In the genomic region with DNA sequence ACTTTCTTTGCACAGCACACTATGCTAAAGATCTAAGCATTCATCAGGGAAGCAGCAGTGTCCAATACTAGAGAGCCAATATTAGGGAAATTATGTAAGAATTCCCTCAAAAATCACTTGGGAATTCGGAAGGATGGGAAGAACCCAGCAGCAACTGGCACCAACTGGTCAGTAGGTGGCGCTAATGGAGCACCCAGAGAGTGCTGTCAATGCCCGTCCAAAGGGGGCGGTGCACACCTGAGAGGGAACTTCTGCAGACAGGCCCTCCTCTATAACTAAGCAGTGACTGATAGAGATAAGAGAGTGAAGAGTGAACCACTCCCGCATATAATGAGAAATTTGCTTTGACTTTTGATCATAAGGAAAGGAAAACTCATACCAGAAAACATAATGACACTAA, we compare ENCODE assay signal across 8 mouse cellular contexts. TPM values are rescaled to one million over a fixed set of nuclear protein-coding genes. Genes with fewer than 3 reads are reported as not detected.
A peak's percentile ranks its signal among the peaks of the same experiment; 100 is the strongest.
DNase-seq lines count a peak whose midpoint lies in the region; ATAC-seq lines count a peak whose summit lies in the region.

No protein-coding gene starts in this region.

- peak; percentile 25 for DNase-seq in right cerebral cortex, adult 18-20 months
- no peak for DNase-seq in right cerebral cortex, postnatal 36 days (ENCODE audit: low spot score in 2 of 2)
- peak; percentile 4 to 6 for DNase-seq in cerebellum, postnatal 36 days
- peak; percentile 29 for DNase-seq in gastrocnemius, postnatal 25 days
- DNase-seq in kidney, adult 8-10 months: peak; percentile 41 to 74
- DNase-seq in ovary, postnatal 36 days (ENCODE audit: low spot score): peak; percentile 62
- peak; percentile 67 for DNase-seq in thymus, postnatal 25 days

- ATAC-seq in liver, embryonic 12.5 days: peak; percentile 73; the same call in 1 of the 2 replicates

- WGBS in liver, embryonic 12.5 days (ENCODE audit: insufficient replicate concordance): 3% methylated on average over 5 of the region's 5 CpGs

- H3K4me2 ChIP-seq in liver, embryonic 12.5 days: no peak overlapping the region

- H3K27ac ChIP-seq in liver, embryonic 12.5 days: no peak overlapping the region

- no peak overlapping the region for H3K9ac ChIP-seq in liver, embryonic 12.5 days

- H3K4me3 ChIP-seq in liver, embryonic 12.5 days: no peak overlapping the region

- H3K4me1 ChIP-seq in liver, embryonic 12.5 days: no peaks in the 10 kb centered on the region

- no peaks in the 10 kb centered on the region for H3K27me3 ChIP-seq in liver, embryonic 12.5 days (replicated peaks)

- no peaks in the 10 kb centered on the region for H3K36me3 ChIP-seq in liver, embryonic 12.5 days

- H3K9me3 ChIP-seq in liver, embryonic 12.5 days (replicated peaks): no peaks in the 10 kb centered on the region

RNA-seq across cellular contexts. Expression of a gene that starts 4.0 kb away (rescaled TPM):
- not detected for total RNA-seq in gastrocnemius, postnatal 25 days (2021)
- polyA plus RNA-seq in liver, embryonic 12.5 days (2016; fragmentation: Nextera tagmentation; extraction: Ambion mirVana): not detected in 2 replicates

RNA-seq across cellular contexts. Expression of a gene that starts 16.6 kb away (rescaled TPM):
- not detected for total RNA-seq in gastrocnemius, postnatal 25 days (2021)
- polyA plus RNA-seq in liver, embryonic 12.5 days (2016; fragmentation: Nextera tagmentation; extraction: Ambion mirVana): 0.05 and 0.11 TPM in 2 replicates

RNA-seq across cellular contexts. Expression of a gene that starts 18.8 kb away (rescaled TPM):
- total RNA-seq in gastrocnemius, postnatal 25 days (2021): under 1 TPM in 1 of 2 experiments, not detected in 1; 0.11 TPM
- polyA plus RNA-seq in liver, embryonic 12.5 days (2016; fragmentation: Nextera tagmentation; extraction: Ambion mirVana): 1.6 and 1.7 TPM in 2 replicates

RNA-seq across cellular contexts. Expression of a gene that starts 35.2 kb away (rescaled TPM):
- not detected for total RNA-seq in gastrocnemius, postnatal 25 days (2021)
- not detected in 2 replicates for polyA plus RNA-seq in liver, embryonic 12.5 days (2016; fragmentation: Nextera tagmentation; extraction: Ambion mirVana)

RNA-seq across cellular contexts. Expression of a gene that starts 44.4 kb away (rescaled TPM):
- 1 to 10 TPM; 1.0 to 1.6 TPM for total RNA-seq in gastrocnemius, postnatal 25 days (2021)
- polyA plus RNA-seq in liver, embryonic 12.5 days (2016; fragmentation: Nextera tagmentation; extraction: Ambion mirVana): 1.2 and 1.7 TPM in 2 replicates

Comparison
In these comparisons a context has a peak if more than half of its experiments do, and no peak if none do; other contexts are left out.
1. DNase-seq: peak in right cerebral cortex, adult 18-20 months (single experiment), cerebellum, postnatal 36 days (2 of 2), gastrocnemius, postnatal 25 days (single experiment), kidney, adult 8-10 months (2 of 2), ovary, postnatal 36 days (single experiment) and thymus, postnatal 25 days (single experiment); none in right cerebral cortex, postnatal 36 days (0 of 2).